Mouse (Mus musculus) neural tube, embryonic 15.5 days (tissue): Measurements from ENCODE around the gene Atg2a. TPM values are rescaled to one million over a fixed set of nuclear protein-coding genes. Genes with fewer than 3 reads are reported as not detected.

Source experiments
- ATAC-seq: fragments of 200-750 bp; cut with Nextera tagmentation; 2 replicates; pipeline ENCODE4 v1.8.0; 2017; ENCODE audit warnings: mild to moderate bottlenecking, moderate TSS enrichment, moderate library complexity; ENCODE audit not compliant: low FRiP score
- H3K27ac ChIP-seq: fragments of 300-500 bp; sonication (generic); replicated peaks from 2 replicates; pipeline ENCODE4 v1.5.1; 2015; ENCODE audit warnings: mild to moderate bottlenecking, inconsistent platforms
- H3K27me3 ChIP-seq: fragments of 300-500 bp; sonication (generic); replicated peaks from 2 replicates; pipeline ENCODE4 v1.6.1; 2015; ENCODE audit warnings: inconsistent platforms
- H3K36me3 ChIP-seq: fragments of 300-500 bp; sonication (generic); 2 replicates; pipeline ENCODE4 v1.6.1; 2015; ENCODE audit warnings: inconsistent platforms
- H3K4me1 ChIP-seq: fragments of 300-500 bp; sonication (generic); 2 replicates; pipeline ENCODE4 v1.6.1; 2015; ENCODE audit warnings: inconsistent platforms
- H3K4me2 ChIP-seq: fragments of 300-500 bp; sonication (generic); 2 replicates; pipeline ENCODE4 v1.6.1; 2015; ENCODE audit warnings: inconsistent platforms, mild to moderate bottlenecking, moderate library complexity
- H3K4me3 ChIP-seq: fragments of 300-500 bp; sonication (generic); replicated peaks from 2 replicates; pipeline ENCODE4 v1.5.1; 2015; ENCODE audit warnings: mild to moderate bottlenecking, inconsistent platforms
- H3K9ac ChIP-seq: fragments of 300-500 bp; sonication (generic); replicated peaks from 2 replicates; pipeline ENCODE4 v1.6.1; 2015; ENCODE audit warnings: mild to moderate bottlenecking, inconsistent platforms
- H3K9me3 ChIP-seq: fragments of 300-500 bp; sonication (generic); replicated peaks from 2 replicates; pipeline ENCODE4 v1.6.1; 2016; ENCODE audit warnings: inconsistent platforms
- WGBS: fragments of 180-500 bp; shearing (Covaris S2); methylation state at CpG from one replicate; pipeline ENCODE4 v1.1.7; 2015; ENCODE audit warnings: mixed read lengths; 5-methylcytosine and 5-hydroxymethylcytosine counted together
- polyA plus RNA-seq: library from polyadenylated mRNA; unstranded; fragments of >200 nt; fragmentation: Nextera tagmentation; extraction: Ambion mirVana; gene quantifications from 2 replicates; pipeline ENCODE4 v1.2.1, GENCODE M21; 2015

Gene Atg2a
- polyA plus RNA-seq, 1 experiment from 2014 or later, result 12.9 TPM

- no peaks in the 10 kb centered on the region for H3K27me3 ChIP-seq
- peak overlapping the region; percentile 63 for H3K4me3 ChIP-seq
- H3K9me3 ChIP-seq, result no peaks in the 10 kb centered on the region
- peak overlapping the region; percentile 85 for H3K9ac ChIP-seq
- H3K4me1 ChIP-seq, result peaks cover 26% of the 10 kb centered on the region
- H3K36me3 ChIP-seq, result peaks cover 44% of the 10 kb centered on the region
- ATAC-seq, result no peak
- peak overlapping the region; percentile 92 for H3K4me2 ChIP-seq
- WGBS, result 72% methylated on average over 11 of the region's 11 CpGs
- H3K27ac ChIP-seq, result no peak overlapping the region
These were observed 7.0 kb upstream of the Atg2a start for GRCm38 (mm10) chr19:6234337-6235083.

GRCm38 (mm10) chr19:6235084-6236052, 6.1 kb upstream of the Atg2a start, which contains the start of gene Ppp2r5b:
Ppp2r5b (minus strand) TSS chr19:6235872.
- H3K27ac ChIP-seq, result peak within 1 kb of the TSS; percentile 94
- H3K9me3 ChIP-seq, result no peaks in the 10 kb centered on the region
- no peaks in the 10 kb centered on the region for H3K27me3 ChIP-seq
- peak within 1 kb of the TSS; percentile 92 for H3K4me2 ChIP-seq
- H3K4me3 ChIP-seq, result peak within 1 kb of the TSS; percentile 63
- peak within 1 kb of the TSS; percentile 85 for H3K9ac ChIP-seq
- peaks cover 26% of the 10 kb centered on the region for H3K4me1 ChIP-seq
- H3K36me3 ChIP-seq, result peaks cover 35% of the 10 kb centered on the region
- peak; percentile 94 for ATAC-seq
- WGBS, result 3% methylated on average over 36 of the region's 48 CpGs

GRCm38 (mm10) chr19:6236053-6236441, 5.4 kb upstream of the Atg2a start:
- WGBS, result under 1% methylated on average over 9 of the region's 9 CpGs
- H3K27me3 ChIP-seq, result no peaks in the 10 kb centered on the region
- ATAC-seq, result peak; percentile 93

GRCm38 (mm10) chr19:6236842-6237241, 4.6 kb upstream of the Atg2a start:
- WGBS, result 76% methylated on average over 7 of the region's 7 CpGs
- Histone ChIP-seq H3K9ac (no peak overlapping the region), H3K4me2 (no peak overlapping the region), H3K27me3 (no peaks in the 10 kb centered on the region), H3K4me3 (no peak overlapping the region), H3K9me3 (no peaks in the 10 kb centered on the region), H3K36me3 (peaks cover 20% of the 10 kb centered on the region), H3K4me1 (peaks cover 26% of the 10 kb centered on the region), H3K27ac (peak overlapping the region; percentile 94)
- no peak for ATAC-seq

More at GRCm38 (mm10) chr19:6236053-6236441, 5.4 kb upstream of the Atg2a start:
- peak overlapping the region; percentile 63 for H3K4me3 ChIP-seq
- peak overlapping the region; percentile 85 for H3K9ac ChIP-seq
- H3K4me2 ChIP-seq, result peak overlapping the region; percentile 92
- H3K27ac ChIP-seq, result peak overlapping the region; percentile 94
- H3K36me3 ChIP-seq, result peaks cover 28% of the 10 kb centered on the region
- no peaks in the 10 kb centered on the region for H3K9me3 ChIP-seq
- peaks cover 26% of the 10 kb centered on the region for H3K4me1 ChIP-seq

GRCm38 (mm10) chr19:6238740-6239139, 2.7 kb upstream of the Atg2a start:
- Histone ChIP-seq H3K27ac (no peak overlapping the region), H3K9ac (no peak overlapping the region), H3K36me3 (peaks cover 1% of the 10 kb centered on the region; the same call in 1 of the 2 replicates), H3K27me3 (no peaks in the 10 kb centered on the region), H3K4me3 (no peak overlapping the region), H3K4me2 (no peak overlapping the region), H3K4me1 (peaks cover 39% of the 10 kb centered on the region), H3K9me3 (no peaks in the 10 kb centered on the region)
- ATAC-seq, result no peak

GRCm38 (mm10) chr19:6240136-6240535, 1.3 kb upstream of the Atg2a start:
- H3K27ac ChIP-seq, result no peak overlapping the region
- H3K4me3 ChIP-seq, result no peak overlapping the region
- 68% methylated on average over 1 of the region's 1 CpGs for WGBS
- H3K27me3 ChIP-seq, result no peaks in the 10 kb centered on the region
- no peak overlapping the region for H3K4me2 ChIP-seq
- peaks cover 28% of the 10 kb centered on the region for H3K4me1 ChIP-seq
- no peak overlapping the region for H3K9ac ChIP-seq
- H3K9me3 ChIP-seq, result no peaks in the 10 kb centered on the region
- H3K36me3 ChIP-seq, result peaks cover 6% of the 10 kb centered on the region
- no peak for ATAC-seq

GRCm38 (mm10) chr19:6240725-6241124, 743 bp upstream of the Atg2a start:
- 31% methylated on average over 5 of the region's 5 CpGs for WGBS
- peak overlapping the region; percentile 30; the same call in 1 of the 2 replicates for H3K27ac ChIP-seq

GRCm38 (mm10) chr19:6242281-6242680, 813 bp downstream of the Atg2a start:
- 0% methylated on average over 4 of the region's 4 CpGs for WGBS
- Histone ChIP-seq H3K4me1 (peaks cover 20% of the 10 kb centered on the region), H3K9me3 (no peaks in the 10 kb centered on the region), H3K27ac (peak overlapping the region; percentile 58; the same call in 1 of the 2 replicates), H3K4me3 (peak overlapping the region; percentile 77), H3K36me3 (peaks cover 28% of the 10 kb centered on the region), H3K27me3 (no peaks in the 10 kb centered on the region), H3K9ac (peak overlapping the region; percentile 89), H3K4me2 (peak overlapping the region; percentile 86)
- ATAC-seq, result peak; percentile 6; the same call in 1 of the 2 replicates

More at GRCm38 (mm10) chr19:6240725-6241124, 743 bp upstream of the Atg2a start:
- no peaks in the 10 kb centered on the region for H3K9me3 ChIP-seq
- H3K36me3 ChIP-seq, result peaks cover 12% of the 10 kb centered on the region
- H3K9ac ChIP-seq, result no peak overlapping the region
- no peaks in the 10 kb centered on the region for H3K27me3 ChIP-seq
- no peak for ATAC-seq
- H3K4me1 ChIP-seq, result peaks cover 28% of the 10 kb centered on the region
- no peak overlapping the region for H3K4me3 ChIP-seq
- peak overlapping the region; percentile 86; the same call in 1 of the 2 replicates for H3K4me2 ChIP-seq

GRCm38 (mm10) chr19:6243226-6243625, 1.8 kb downstream of the Atg2a start:
- WGBS, result 86% methylated on average over 5 of the region's 5 CpGs
- Histone ChIP-seq H3K9me3 (no peaks in the 10 kb centered on the region), H3K4me1 (peaks cover 20% of the 10 kb centered on the region), H3K27ac (no peak overlapping the region), H3K4me3 (0 out of 2 replicates have a peak overlapping the region, but pooled peaks have one; percentile 77), H3K36me3 (peaks cover 37% of the 10 kb centered on the region), H3K27me3 (no peaks in the 10 kb centered on the region), H3K4me2 (peak overlapping the region; percentile 86), H3K9ac (no peak overlapping the region)
- no peak for ATAC-seq

- Histone ChIP-seq H3K4me1 (peaks cover 20% of the 10 kb centered on the region), H3K36me3 (peaks cover 56% of the 10 kb centered on the region), H3K4me3 (no peak overlapping the region), H3K4me2 (no peak overlapping the region), H3K9ac (no peak overlapping the region), H3K27me3 (no peaks in the 10 kb centered on the region), H3K27ac (no peak overlapping the region), H3K9me3 (no peaks in the 10 kb centered on the region)
- ATAC-seq, result no peak
- 86% methylated on average over 1 of the region's 1 CpGs for WGBS
These were observed 4.3 kb downstream of the Atg2a start for GRCm38 (mm10) chr19:6245806-6246205.

GRCm38 (mm10) chr19:6247526-6248300, 6.2 kb downstream of the Atg2a start:
- peaks cover 14% of the 10 kb centered on the region for H3K4me1 ChIP-seq
- H3K9ac ChIP-seq, result no peak overlapping the region
- peaks cover 73% of the 10 kb centered on the region for H3K36me3 ChIP-seq
- H3K27ac ChIP-seq, result no peak overlapping the region
- no peak overlapping the region for H3K4me3 ChIP-seq
- WGBS, result 94% methylated on average over 29 of the region's 29 CpGs
- no peaks in the 10 kb centered on the region for H3K27me3 ChIP-seq
- ATAC-seq, result no peak
- no peaks in the 10 kb centered on the region for H3K9me3 ChIP-seq
- H3K4me2 ChIP-seq, result no peak overlapping the region
